Mouse (Mus musculus): ENCODE measurements around the gene Ccl25. TPM values are rescaled to one million over a fixed set of nuclear protein-coding genes. Genes with fewer than 3 reads are reported as not detected.

Ccl25 gene
- polyA plus RNA-seq (2012; ENCODE audit: insufficient read depth, insufficient read length, missing spikeins), result 8.4 and 12.7 TPM in 2 replicates

- Histone ChIP-seq H3K4me3 (ENCODE audit: insufficient read depth, low read depth, low read length) (peak within 1 kb of the TSS; percentile 99), H3K27ac (replicated peaks; ENCODE audit: low read depth, low read length) (peak within 1 kb of the TSS; percentile 93), H3K4me1 (ENCODE audit: control insufficient read depth, insufficient read depth, insufficient read length, low read length) (peaks cover 9% of the 10 kb centered on the region; the same call in 1 of the 2 replicates)
Measured at GRCm38 (mm10) chr8:4324983-4325750, at the start of gene Ccl25, which contains the start of gene Elavl1. Ccl25 (plus strand) TSS chr8:4325210. Elavl1 (minus strand) TSS chr8:4325413.

- peak within 1 kb of the TSS; percentile 82 for H3K27ac ChIP-seq (replicated peaks; ENCODE audit: low read depth, low read length)
- peak within 1 kb of the TSS; percentile 84 for H3K4me3 ChIP-seq (ENCODE audit: insufficient read depth, low read depth, low read length)
- no peaks in the 10 kb centered on the region for H3K4me1 ChIP-seq (ENCODE audit: control insufficient read depth, insufficient read depth, insufficient read length, low read length)
Measured at GRCm38 (mm10) chr8:4275275-4276110, 49.5 kb upstream of the Ccl25 start, which contains the start of gene Timm44. Timm44 (minus strand) TSS chr8:4275913.

GRCm38 (mm10) chr8:4276111-4276465, 48.9 kb upstream of the Ccl25 start:
- no peaks in the 10 kb centered on the region for H3K4me1 ChIP-seq (ENCODE audit: control insufficient read depth, insufficient read depth, insufficient read length, low read length)
- H3K4me3 ChIP-seq (ENCODE audit: insufficient read depth, low read depth, low read length), result peak overlapping the region; percentile 84

GRCm38 (mm10) chr8:4292738-4293137, 32.3 kb upstream of the Ccl25 start:
- no peak overlapping the region for H3K27ac ChIP-seq (replicated peaks; ENCODE audit: low read depth, low read length)
- no peaks in the 10 kb centered on the region for H3K4me1 ChIP-seq (ENCODE audit: control insufficient read depth, insufficient read depth, insufficient read length, low read length)
- H3K4me3 ChIP-seq (ENCODE audit: insufficient read depth, low read depth, low read length), result no peak overlapping the region

More at GRCm38 (mm10) chr8:4276111-4276465, 48.9 kb upstream of the Ccl25 start:
- H3K27ac ChIP-seq (replicated peaks; ENCODE audit: low read depth, low read length), result peak overlapping the region; percentile 36; the same call in 1 of the 2 replicates

- Histone ChIP-seq H3K27ac (replicated peaks; ENCODE audit: low read depth, low read length) (no peak overlapping the region), H3K4me3 (ENCODE audit: insufficient read depth, low read depth, low read length) (no peak overlapping the region), H3K4me1 (ENCODE audit: control insufficient read depth, insufficient read depth, insufficient read length, low read length) (no peaks in the 10 kb centered on the region)
Measured at GRCm38 (mm10) chr8:4297822-4298221, 27.2 kb upstream of the Ccl25 start.

- H3K4me1 ChIP-seq (ENCODE audit: control insufficient read depth, insufficient read depth, insufficient read length, low read length), result no peaks in the 10 kb centered on the region
- H3K4me3 ChIP-seq (ENCODE audit: insufficient read depth, low read depth, low read length), result no peak overlapping the region
- H3K27ac ChIP-seq (replicated peaks; ENCODE audit: low read depth, low read length), result no peak overlapping the region
Measured at GRCm38 (mm10) chr8:4304124-4304547, 20.9 kb upstream of the Ccl25 start.

- Histone ChIP-seq H3K4me1 (ENCODE audit: control insufficient read depth, insufficient read depth, insufficient read length, low read length) (no peaks in the 10 kb centered on the region), H3K4me3 (ENCODE audit: insufficient read depth, low read depth, low read length) (no peak overlapping the region), H3K27ac (replicated peaks; ENCODE audit: low read depth, low read length) (no peak overlapping the region)
Measured at GRCm38 (mm10) chr8:4305838-4306237, 19.2 kb upstream of the Ccl25 start.

GRCm38 (mm10) chr8:4312104-4312503, 12.9 kb upstream of the Ccl25 start:
- H3K4me1 ChIP-seq (ENCODE audit: control insufficient read depth, insufficient read depth, insufficient read length, low read length), result peaks cover 10% of the 10 kb centered on the region
- no peak overlapping the region for H3K4me3 ChIP-seq (ENCODE audit: insufficient read depth, low read depth, low read length)
- no peak overlapping the region for H3K27ac ChIP-seq (replicated peaks; ENCODE audit: low read depth, low read length)

GRCm38 (mm10) chr8:4313254-4314124, 11.5 kb upstream of the Ccl25 start:
- H3K27ac ChIP-seq (replicated peaks; ENCODE audit: low read depth, low read length), result no peak overlapping the region

GRCm38 (mm10) chr8:4314852-4315251, 10.2 kb upstream of the Ccl25 start:
- peaks cover 15% of the 10 kb centered on the region for H3K4me1 ChIP-seq (ENCODE audit: control insufficient read depth, insufficient read depth, insufficient read length, low read length)
- H3K4me3 ChIP-seq (ENCODE audit: insufficient read depth, low read depth, low read length), result no peak overlapping the region
- no peak overlapping the region for H3K27ac ChIP-seq (replicated peaks; ENCODE audit: low read depth, low read length)

More at GRCm38 (mm10) chr8:4313254-4314124, 11.5 kb upstream of the Ccl25 start:
- Histone ChIP-seq H3K4me1 (ENCODE audit: control insufficient read depth, insufficient read depth, insufficient read length, low read length) (peaks cover 12% of the 10 kb centered on the region), H3K4me3 (ENCODE audit: insufficient read depth, low read depth, low read length) (no peak overlapping the region)

- no peak overlapping the region for H3K4me3 ChIP-seq (ENCODE audit: insufficient read depth, low read depth, low read length)
- no peak overlapping the region for H3K27ac ChIP-seq (replicated peaks; ENCODE audit: low read depth, low read length)
- H3K4me1 ChIP-seq (ENCODE audit: control insufficient read depth, insufficient read depth, insufficient read length, low read length), result peaks cover 17% of the 10 kb centered on the region
Measured at GRCm38 (mm10) chr8:4318124-4318523, 6.9 kb upstream of the Ccl25 start.

GRCm38 (mm10) chr8:4318796-4319572, 6.0 kb upstream of the Ccl25 start:
- Histone ChIP-seq H3K4me3 (ENCODE audit: insufficient read depth, low read depth, low read length) (no peak overlapping the region), H3K4me1 (ENCODE audit: control insufficient read depth, insufficient read depth, insufficient read length, low read length) (peaks cover 15% of the 10 kb centered on the region), H3K27ac (replicated peaks; ENCODE audit: low read depth, low read length) (no peak overlapping the region)

- peaks cover 14% of the 10 kb centered on the region for H3K4me1 ChIP-seq (ENCODE audit: control insufficient read depth, insufficient read depth, insufficient read length, low read length)
- no peak overlapping the region for H3K4me3 ChIP-seq (ENCODE audit: insufficient read depth, low read depth, low read length)
- no peak overlapping the region for H3K27ac ChIP-seq (replicated peaks; ENCODE audit: low read depth, low read length)
Measured at GRCm38 (mm10) chr8:4319573-4319872, 5.5 kb upstream of the Ccl25 start.

GRCm38 (mm10) chr8:4320404-4320803, 4.6 kb upstream of the Ccl25 start:
- H3K27ac ChIP-seq (replicated peaks; ENCODE audit: low read depth, low read length), result no peak overlapping the region
- H3K4me1 ChIP-seq (ENCODE audit: control insufficient read depth, insufficient read depth, insufficient read length, low read length), result peaks cover 11% of the 10 kb centered on the region
- no peak overlapping the region for H3K4me3 ChIP-seq (ENCODE audit: insufficient read depth, low read depth, low read length)
